Mouse (Mus musculus) embryo, embryonic 10.5 days (tissue): ENCODE results near the gene Srpk2.
A peak's percentile ranks its signal among the peaks of the same experiment; 100 is the strongest.
"Not testable (repeated sequence)": the region's sequence is repeated elsewhere in the genome, so short reads cannot be mapped to it uniquely, and the experiment has no call there.

Source experiments
- DNase-seq: peaks from one replicate; pipeline ENCODE4 v3.0.0-alpha.2; 2015; ENCODE audit warnings: low spot score

Gene Srpk2

GRCm38 (mm10) chr5:23502317-23502937 lies 182.0 kb downstream of the Srpk2 start:
- DNase-seq, result no peak

GRCm38 (mm10) chr5:23501582-23502316 lies 182.7 kb downstream of the Srpk2 start:
- DNase-seq, result peak; percentile 24

- DNase-seq, result no peak
Measured at GRCm38 (mm10) chr5:23500715-23501114, 183.7 kb downstream of the Srpk2 start.

- no peak for DNase-seq
Measured at GRCm38 (mm10) chr5:23499257-23499656, 185.2 kb downstream of the Srpk2 start.

GRCm38 (mm10) chr5:23497920-23498319 lies 186.5 kb downstream of the Srpk2 start:
- no peak for DNase-seq

GRCm38 (mm10) chr5:23496933-23497332 lies 187.5 kb downstream of the Srpk2 start:
- DNase-seq, result no peak

- no peak for DNase-seq
Measured at GRCm38 (mm10) chr5:23496396-23496795, 188.0 kb downstream of the Srpk2 start.

- peak; percentile 57 for DNase-seq
Measured at GRCm38 (mm10) chr5:23490797-23491196, 193.6 kb downstream of the Srpk2 start.

GRCm38 (mm10) chr5:23489231-23489630 lies 195.2 kb downstream of the Srpk2 start:
- DNase-seq, result no peak

GRCm38 (mm10) chr5:23483811-23484210 lies 200.6 kb downstream of the Srpk2 start:
- DNase-seq, result no peak

- DNase-seq, result no peak
Measured at GRCm38 (mm10) chr5:23473098-23473873, 211.1 kb downstream of the Srpk2 start.

GRCm38 (mm10) chr5:23466546-23466945 lies 217.9 kb downstream of the Srpk2 start:
- DNase-seq, result no peak

- no peak for DNase-seq
Measured at GRCm38 (mm10) chr5:23464743-23465142, 219.7 kb downstream of the Srpk2 start.

- no peak for DNase-seq
Measured at GRCm38 (mm10) chr5:23464247-23464646, 220.2 kb downstream of the Srpk2 start.

- no peak for DNase-seq
Measured at GRCm38 (mm10) chr5:23461688-23462087, 222.7 kb downstream of the Srpk2 start.

- not testable (repeated sequence) for DNase-seq
Measured at GRCm38 (mm10) chr5:23453561-23453960, 230.9 kb downstream of the Srpk2 start.
